Mouse (Mus musculus) frontal cortex, postnatal 36 days (tissue): ENCODE results near the gene Sim2.
A peak's percentile ranks its signal among the peaks of the same experiment; 100 is the strongest.

Source experiments
- DNase-seq, 2 experiments: peaks; one replicate each; pipeline ENCODE4 v3.0.0; 2022; ENCODE audit warnings: low spot score in 2 of 2

Sim2 gene

GRCm38 (mm10) chr16:94084711-94085602 lies at the start of gene Sim2:
Gene Sim2 (plus strand): TSS chr16:94084931.
- no peak for DNase-seq

DNA sequence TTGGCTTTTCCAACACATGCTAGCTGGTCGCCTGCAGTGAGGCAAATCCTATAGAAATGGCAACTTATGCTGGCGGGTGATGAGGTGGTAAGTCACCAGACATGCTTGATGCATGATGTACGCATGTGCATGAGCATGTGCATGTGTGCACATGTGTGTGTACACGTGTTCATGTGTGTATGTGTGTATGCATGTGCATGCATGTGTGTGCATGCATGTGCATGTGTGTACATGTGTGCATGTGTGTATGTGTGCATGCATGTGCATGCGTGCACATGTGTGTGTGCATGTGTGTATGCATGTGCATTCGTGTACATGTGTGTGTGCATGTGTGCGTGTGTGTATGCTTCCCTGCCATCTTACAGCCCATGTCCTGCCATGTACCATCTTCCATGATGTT lies 47.5 kb upstream of the Sim2 start:
- no peak for DNase-seq

DNA sequence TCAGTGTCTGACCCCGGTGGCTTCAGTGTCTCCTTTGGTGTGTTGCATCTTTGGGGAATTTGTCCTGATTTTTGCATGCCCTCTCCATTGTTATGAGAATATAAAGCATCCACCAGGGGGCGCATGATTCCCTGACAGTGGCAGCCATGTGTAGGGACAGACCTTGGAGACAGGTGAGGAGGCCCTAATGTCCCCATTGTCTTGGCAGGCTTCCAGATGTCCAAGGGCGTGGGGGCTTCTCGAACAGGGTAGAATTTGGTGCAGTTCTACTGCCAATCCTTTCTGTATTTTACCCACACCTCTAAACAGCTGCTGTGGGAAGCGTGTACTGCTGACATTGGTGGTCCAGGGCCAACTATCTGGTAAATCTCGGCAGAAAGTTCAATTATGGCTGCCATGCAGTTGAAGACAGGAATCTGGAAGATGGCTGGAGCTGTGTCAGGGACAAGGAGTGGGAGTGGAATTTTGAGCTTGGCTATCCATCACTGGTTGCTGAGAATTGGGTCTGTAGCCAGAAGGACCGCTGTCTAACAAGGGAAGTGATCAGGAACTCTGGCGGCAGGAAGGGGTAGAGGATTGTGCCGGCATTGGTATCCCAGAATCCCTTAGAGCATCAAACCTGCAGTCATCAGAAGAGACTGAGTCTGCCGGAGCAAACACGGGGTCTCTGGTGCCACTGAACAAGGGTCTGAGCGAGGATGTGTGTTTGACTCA lies 46.3 kb upstream of the Sim2 start:
- DNase-seq: peak; percentile 19 to 60

- DNase-seq: no peak
Measured at GRCm38 (mm10) chr16:94038986-94039341, 45.8 kb upstream of the Sim2 start.

DNA sequence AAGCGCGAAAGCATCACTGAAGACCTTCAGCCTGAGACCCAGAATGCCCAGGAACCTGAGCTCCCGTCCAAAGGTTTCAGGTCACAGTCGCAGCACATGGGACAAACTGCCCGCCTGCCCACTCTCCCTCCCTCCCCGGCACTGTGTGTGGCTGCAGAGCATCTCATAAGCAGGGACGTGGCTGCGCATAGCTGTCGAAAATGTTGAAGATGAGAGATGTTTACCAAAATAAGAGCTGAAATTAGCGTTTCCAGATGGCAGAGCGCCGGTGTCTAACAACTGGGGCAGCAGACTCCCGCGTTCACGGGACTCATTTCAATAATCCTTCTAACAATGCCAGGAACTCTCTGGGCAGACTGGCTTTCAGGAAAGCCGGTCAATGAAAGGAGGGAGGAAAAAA lies 44.2 kb upstream of the Sim2 start:
- DNase-seq: no peak

- DNase-seq: no peak
Measured at GRCm38 (mm10) chr16:94041065-94041712, 43.5 kb upstream of the Sim2 start.

DNA sequence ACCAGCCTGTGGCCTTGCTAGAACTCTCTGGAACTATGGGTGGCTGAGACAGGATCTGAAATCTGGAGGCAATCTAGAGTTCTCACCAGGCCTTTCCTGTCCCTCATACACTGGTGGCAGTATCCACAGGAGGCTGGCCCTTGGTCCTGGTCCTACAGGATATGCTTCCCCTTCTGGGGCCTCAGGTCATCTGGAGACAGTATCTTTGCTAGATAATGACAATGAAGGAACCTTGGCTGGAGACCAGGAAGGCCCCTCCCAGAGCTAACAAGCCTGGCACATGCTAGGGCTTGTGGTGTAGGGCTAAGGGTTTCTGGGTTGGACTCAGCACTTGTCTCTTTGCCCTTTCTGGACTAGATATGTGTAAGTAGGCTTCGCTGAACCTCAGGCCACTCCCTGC lies 40.9 kb upstream of the Sim2 start:
- no peak for DNase-seq

- peak; percentile 19 to 37 for DNase-seq
Measured at GRCm38 (mm10) chr16:94044996-94045395, 39.7 kb upstream of the Sim2 start.

DNA sequence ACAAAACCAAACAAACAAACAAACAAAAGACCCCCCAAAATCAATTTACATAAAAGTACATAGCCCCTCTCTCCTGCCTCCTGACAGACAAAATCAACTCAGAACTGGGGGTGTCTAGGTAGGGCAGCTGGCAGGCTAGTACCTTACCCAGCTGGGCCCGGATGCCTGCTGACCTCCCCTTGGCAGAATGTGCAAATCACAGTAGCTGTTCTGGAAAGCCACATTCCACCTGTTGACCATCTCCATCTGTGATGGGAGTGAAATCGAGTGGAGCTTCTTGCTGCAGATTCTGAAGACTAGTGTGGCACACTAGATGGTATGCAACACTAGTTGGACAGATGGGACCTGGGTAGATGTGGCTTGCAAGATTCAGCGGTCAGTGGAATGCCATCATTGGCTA lies 34.4 kb upstream of the Sim2 start:
- no peak for DNase-seq

DNA sequence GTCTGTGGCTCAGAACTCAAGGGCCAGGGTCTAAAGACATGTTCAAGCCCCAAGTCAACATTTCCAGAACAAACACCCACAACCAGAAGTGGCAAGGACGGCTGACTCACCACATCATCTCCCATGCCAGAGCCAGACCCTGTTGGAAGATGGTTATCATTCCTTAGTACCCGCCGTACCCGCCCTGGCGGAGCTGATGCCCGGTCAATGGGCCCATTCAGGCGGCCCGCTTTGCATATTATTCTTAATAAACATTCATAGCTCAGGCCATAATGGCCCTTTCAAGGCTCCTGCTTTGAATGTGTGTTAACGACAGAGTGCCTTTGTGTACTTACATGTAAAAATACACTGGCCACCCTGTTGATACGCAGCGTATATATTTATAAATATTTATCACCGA lies 29.6 kb upstream of the Sim2 start:
- DNase-seq: no peak

- no peak for DNase-seq
Measured at GRCm38 (mm10) chr16:94055576-94055975, 29.2 kb upstream of the Sim2 start.

DNA sequence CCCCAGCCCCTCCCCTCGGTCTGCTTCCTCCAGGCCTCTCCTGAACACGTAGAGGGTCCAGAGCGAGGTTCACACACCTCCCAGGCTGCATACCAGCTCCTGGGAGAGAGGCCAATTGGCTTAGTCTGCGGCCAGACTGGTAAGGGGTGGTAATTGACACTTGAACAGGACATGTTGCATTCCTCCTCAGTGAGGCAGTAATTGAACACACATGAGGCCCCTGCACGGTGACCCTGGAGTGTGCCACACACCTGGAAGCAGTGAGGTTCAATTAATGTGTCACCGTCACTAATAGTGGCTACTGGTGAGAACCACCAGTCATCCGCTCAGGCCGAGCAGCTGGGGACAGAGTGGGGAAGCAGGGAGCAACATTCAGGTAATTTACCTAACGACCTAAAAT lies 24.9 kb upstream of the Sim2 start:
- no peak for DNase-seq

- DNase-seq: no peak
Measured at GRCm38 (mm10) chr16:94064211-94064610, 20.5 kb upstream of the Sim2 start.

DNA sequence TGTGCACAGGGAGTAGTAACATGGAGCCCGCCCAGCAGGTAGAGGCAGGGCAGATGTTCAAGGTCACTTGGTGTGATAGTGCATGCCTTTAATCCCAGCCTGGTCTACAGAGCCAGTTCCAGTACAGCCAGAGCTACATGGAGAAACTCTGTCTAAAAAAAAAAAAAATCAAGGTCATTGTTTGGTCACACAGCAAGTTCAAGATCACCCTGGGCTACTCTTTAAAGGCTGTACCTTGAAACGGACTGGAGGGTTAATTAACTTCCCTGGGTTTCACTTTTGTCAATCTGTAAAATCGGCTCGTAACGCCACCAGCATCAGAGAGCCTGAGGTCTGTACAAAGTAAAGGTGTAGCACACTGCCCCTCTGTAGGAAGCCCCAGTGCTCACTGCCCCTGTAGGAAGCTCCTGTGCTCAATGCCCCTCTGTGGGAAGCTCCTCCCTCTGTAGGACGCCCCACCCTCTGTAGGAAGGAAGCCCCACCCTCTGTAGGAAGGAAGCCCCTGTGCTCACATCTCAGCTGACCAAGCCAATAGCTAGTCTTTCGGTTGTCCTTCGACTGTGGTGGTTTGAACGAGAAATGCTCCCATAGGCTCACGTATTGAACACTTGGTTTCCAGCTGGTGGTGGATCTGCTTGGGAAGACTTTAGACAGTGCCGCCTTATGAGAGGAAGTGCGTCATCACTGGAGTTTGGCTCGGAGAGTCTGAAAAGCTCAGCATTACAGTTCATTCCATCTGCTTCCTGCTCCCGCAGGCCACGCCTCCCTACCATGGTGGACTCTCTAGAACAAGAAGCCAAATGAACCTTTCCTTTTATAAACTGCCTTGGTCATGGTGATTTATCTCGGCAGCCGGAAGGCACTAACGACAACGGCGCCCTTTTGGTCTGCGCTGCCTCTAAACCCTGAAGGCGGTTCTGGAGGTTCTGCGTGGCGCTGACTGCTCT lies 18.7 kb upstream of the Sim2 start:
- DNase-seq: no peak

- DNase-seq: no peak
Measured at GRCm38 (mm10) chr16:94066771-94067170, 18.0 kb upstream of the Sim2 start.

GRCm38 (mm10) chr16:94067280-94067679 lies 17.5 kb upstream of the Sim2 start:
- DNase-seq: no peak

- no peak for DNase-seq
Measured at GRCm38 (mm10) chr16:94069061-94069460, 15.7 kb upstream of the Sim2 start.

DNA sequence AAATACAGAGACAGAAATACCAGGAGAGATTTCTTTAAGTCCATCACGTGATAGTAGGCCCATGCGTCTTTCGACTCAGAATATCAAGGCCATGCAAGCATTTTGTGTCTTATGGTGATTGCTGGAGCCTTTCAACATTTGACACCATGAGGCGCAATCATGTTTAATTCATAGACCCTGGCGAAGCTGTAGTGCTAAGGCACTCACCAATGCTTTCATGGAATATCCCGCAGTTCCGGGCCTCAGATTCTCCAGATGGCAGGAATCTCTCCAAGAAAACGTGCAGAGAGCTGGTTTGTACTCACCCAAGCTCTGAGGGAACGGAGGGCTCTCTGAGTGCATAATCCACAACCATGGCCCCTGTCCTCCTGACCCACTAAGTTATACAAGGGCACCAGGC lies 13.8 kb upstream of the Sim2 start:
- DNase-seq: no peak

GRCm38 (mm10) chr16:94071468-94071867 lies 13.3 kb upstream of the Sim2 start:
- no peak for DNase-seq

DNA sequence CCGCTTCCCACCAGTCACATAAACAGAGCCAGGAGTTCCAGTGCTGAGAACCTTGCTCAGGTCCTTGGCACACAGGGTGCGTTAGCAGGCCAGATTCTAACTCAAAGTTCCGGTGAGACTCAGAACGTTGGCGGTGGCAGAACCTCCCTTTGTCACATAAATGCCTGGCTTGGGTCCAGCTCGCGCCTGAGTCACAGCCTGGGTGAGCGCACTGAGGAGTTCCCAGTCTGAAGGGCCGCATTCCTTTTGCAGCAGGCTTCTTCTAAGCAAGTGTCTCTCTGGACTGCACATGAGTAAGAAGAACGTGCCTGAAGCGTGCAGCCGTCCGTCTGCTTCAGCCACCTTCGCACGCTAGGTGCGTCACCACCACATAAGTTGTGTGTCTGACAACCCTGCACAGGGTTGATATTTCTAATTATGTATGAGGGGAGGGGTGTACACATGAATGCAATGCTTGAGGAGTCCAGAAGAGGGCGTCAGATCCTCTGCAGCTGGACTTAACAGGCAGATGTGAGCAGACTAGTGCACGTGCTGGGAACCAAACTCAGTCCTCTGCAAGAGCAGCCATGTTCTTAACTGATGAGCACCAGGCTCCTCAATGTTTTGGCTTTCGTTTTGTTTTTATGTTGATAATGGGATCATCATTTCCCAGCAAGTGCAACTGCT lies 9.2 kb upstream of the Sim2 start:
- no peak for DNase-seq
